Mouse (Mus musculus): ENCODE measurements around the gene Trim37. TPM values are rescaled to one million over a fixed set of nuclear protein-coding genes. Genes with fewer than 3 reads are reported as not detected.

Trim37 gene
- total and polyA plus RNA-seq, 3 experiments: 1.9 to 16.6 (median 13.4) TPM

Small RNAs within 50 kb of the gene (microRNA-seq; reads per million reads assigned to microRNA genes)
- gene Mir301: 41.8 to 104 reads per million in 2 experiments

Other genes starting within 250 kb of the Trim37 start
- gene Ypel2, start 133.4 kb upstream of the Trim37 start, total RNA-seq (2021): 10 to 100 TPM; 21.6 to 32.2 TPM
- 13.1 and 16.2 TPM in 2 replicates for gene Ypel2, start 133.4 kb upstream of the Trim37 start, polyA plus RNA-seq (2012; rRNA removed)
- gene Gdpd1, start 53.0 kb upstream of the Trim37 start, total RNA-seq (2021): 1 to 10 TPM; 3.1 to 6.4 TPM
- 0.95 and 1.1 TPM in 2 replicates for gene Gdpd1, start 53.0 kb upstream of the Trim37 start, polyA plus RNA-seq (2012; rRNA removed)
- 10 to 100 TPM; 15.6 to 25.0 TPM for gene Smg8, start 40.3 kb upstream of the Trim37 start, total RNA-seq (2021)
- 3.4 and 5.2 TPM in 2 replicates for gene Smg8, start 40.3 kb upstream of the Trim37 start, polyA plus RNA-seq (2012; rRNA removed)
- gene Prr11, start 18.4 kb upstream of the Trim37 start, total RNA-seq (2021): 1 to 10 TPM in 1 of 2 experiments, under 1 TPM in 1; 0.95 to 1.0 TPM
- gene Prr11, start 18.4 kb upstream of the Trim37 start, polyA plus RNA-seq (2012; rRNA removed): 0.04 and 0.21 TPM in 2 replicates
- 1 to 10 TPM; 4.6 to 6.7 TPM for gene Ska2, start 17.8 kb upstream of the Trim37 start, total RNA-seq (2021)
- gene Ska2, start 17.8 kb upstream of the Trim37 start, polyA plus RNA-seq (2012; rRNA removed): 0.90 and 0.94 TPM in 2 replicates
- 10 to 100 TPM; 21.6 to 28.1 TPM for gene Ppm1e, start 231.9 kb downstream of the Trim37 start, total RNA-seq (2021)
- gene Ppm1e, start 231.9 kb downstream of the Trim37 start, polyA plus RNA-seq (2012; rRNA removed): 5.5 and 5.9 TPM in 2 replicates